Mouse (Mus musculus) leukemia stem cell, adult 10-12 weeks (primary cell): ENCODE data around the gene Atp6v0b. TPM values are rescaled to one million over a fixed set of nuclear protein-coding genes. Genes with fewer than 3 reads are reported as not detected.

Source experiments
- polyA plus RNA-seq: library from polyadenylated mRNA; stranded (reverse); fragments of >175 nt; gene quantifications from 2 replicates; pipeline ENCODE4 v1.2.3, GENCODE M21; 2012; ENCODE audit warnings: low replicate concordance

The Atp6v0b gene
- polyA plus RNA-seq: 59.5 and 456 TPM in 2 replicates

DNA sequence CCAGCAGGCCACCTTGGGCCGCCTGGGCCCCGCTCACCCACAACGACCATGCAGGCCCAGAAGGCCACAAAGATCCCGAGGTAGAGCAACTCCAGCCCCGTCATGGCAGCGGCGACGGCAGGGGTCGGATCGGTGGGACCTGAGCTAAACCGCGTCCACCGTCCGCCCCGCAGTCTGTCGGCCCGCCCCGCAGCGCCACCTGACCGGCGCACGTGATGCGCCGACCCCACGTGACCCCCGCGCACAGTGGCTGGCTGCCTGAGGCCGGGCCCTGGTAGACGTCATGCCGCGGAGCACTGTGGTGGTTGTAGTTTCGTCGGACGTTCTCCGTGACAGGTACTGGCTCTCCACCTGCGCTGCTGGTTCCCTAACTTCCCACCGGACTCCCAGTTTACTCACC is at the start of gene Atp6v0b:
Atp6v0b (minus strand) TSS at position 201 of the 400 bp plus-strand sequence.

GRCm38 (mm10) chr4:117929391-117929881 is 42.3 kb upstream of the Atp6v0b start, which contains the start of gene Artn:
Gene Artn, minus strand, starts transcription at chr4:117929763.

GRCm38 (mm10) chr4:117914591-117915442 is 27.7 kb upstream of the Atp6v0b start, which contains the start of gene Ipo13:
Gene Ipo13, minus strand, starts transcription at chr4:117914999.

DNA sequence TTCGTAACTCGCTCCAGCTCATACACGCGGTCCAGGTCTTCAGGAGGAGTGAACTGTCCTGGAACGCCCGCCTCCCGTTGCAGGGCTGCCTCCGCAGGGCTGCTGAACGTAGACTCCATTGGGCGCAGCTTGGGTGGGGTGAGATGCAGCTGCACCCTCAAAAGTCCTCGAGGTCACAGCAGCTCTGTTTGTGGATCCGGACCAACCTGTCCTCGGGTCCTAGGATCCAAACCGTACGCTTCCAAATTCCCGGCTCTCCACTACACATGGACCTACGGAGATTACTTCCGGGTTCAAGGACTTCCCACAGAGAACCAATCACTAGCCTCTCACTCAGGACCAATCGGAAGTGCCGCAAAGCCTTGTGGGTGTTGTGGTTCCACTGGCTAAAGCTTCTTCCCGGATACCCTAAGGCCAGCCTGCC is 4.6 kb upstream of the Atp6v0b start, which contains the start of gene Dph2:
Dph2 (minus strand) TSS at position 295 of the 424 bp plus-strand sequence.

DNA sequence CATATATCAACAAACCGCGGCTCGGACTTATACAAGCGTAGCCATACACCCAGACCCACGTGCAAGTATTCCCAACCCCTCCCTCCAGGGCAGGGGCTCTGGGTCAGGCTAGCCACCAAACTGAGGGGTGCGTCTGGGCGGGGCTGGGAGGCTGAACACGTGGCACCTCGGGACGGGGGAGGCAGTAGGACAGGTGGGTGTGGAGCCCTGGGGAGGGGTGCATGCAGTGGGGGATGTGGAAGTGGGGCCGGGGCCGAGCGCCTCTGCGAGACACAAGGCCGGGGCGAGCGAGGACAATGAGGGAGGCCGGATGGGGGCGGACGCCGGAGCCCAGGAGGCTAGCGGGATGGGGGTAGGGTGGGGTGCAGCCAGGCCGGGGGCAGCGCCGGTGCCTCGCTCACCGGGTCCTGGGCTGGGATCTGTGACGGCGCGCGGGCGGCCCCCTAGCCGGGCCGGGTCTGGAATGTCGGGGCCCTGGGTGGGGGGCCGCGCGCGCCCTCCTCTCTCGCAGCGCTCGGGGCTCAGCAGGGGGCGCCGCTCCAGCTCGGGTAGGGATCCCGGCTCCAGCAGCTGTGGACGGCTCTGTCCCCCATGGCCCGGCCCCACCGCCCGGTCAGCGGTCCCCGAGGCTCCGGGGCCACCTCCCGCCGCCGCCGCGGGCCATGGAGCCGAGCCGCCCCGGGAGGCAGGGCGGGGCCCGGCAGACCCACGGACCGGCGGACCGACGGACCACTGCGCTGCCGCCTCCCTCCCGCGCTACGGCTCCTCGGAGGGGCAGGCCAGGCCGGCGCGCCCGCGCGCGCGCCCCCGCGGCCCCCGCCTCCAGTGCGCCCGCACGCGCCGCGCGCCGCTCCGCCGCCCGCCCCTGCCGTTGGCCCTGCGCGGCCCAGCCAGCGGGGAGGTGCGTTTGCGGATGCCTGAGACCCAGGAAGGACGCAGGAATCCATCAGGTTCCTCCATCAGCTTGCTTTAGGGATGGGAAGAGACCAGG is 4.1 kb downstream of the Atp6v0b start, which contains the start of gene B4galt2:
B4galt2 (minus strand) TSS at position 787 of the 991 bp plus-strand sequence.

DNA sequence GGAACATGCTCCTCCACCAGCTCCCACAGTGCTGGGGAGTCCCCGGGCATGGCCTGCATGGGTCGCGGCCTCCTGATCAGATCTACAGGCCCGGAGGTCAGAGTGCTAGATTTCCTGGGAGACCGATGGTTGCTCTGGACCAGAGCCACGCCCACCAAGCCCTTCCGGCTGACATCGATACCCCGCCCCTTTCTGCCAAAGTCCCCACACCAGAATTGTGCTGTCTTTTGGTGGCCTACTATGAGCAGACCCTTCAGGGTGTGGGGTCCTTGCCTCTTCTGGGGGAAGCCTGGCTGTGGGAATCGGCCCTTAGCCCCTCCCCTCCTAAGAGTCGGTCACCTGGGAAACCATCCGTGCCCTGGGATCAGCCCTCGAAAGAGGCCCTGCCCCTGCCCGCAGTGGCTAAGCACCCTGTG is 14.7 kb downstream of the Atp6v0b start, which contains the start of gene Ccdc24:
Ccdc24 (minus strand) TSS at position 87 of the 416 bp plus-strand sequence.

DNA sequence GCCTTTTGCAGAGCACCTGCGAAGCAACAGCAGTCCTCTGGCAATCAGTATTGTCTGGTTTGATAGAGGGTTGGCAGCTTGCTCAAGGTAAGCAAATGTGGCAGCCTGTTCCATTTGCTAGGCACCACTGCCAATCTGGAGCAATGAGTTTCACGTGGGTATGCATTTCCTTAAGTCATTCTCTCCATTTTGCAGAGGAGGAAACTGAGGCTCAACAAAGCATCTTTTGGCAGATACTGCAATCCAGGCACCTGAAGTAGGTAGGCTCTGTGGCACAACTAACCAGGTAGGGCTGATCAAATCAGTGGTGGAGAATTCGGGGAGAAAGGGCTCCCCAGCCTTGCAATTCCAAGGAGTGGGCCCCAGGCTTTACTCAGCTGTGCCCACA is 52.7 kb downstream of the Atp6v0b start, which contains the start of gene Slc6a9:
Slc6a9 (plus strand) TSS at position 50 of the 388 bp plus-strand sequence.

Other genes with a start within 250 kb of the Atp6v0b start
- gene Dmap1, start 205.1 kb downstream of the Atp6v0b start, polyA plus RNA-seq: 18.0 and 21.7 TPM in 2 replicates
- not detected in 2 replicates for gene Gm12845, start 162.9 kb downstream of the Atp6v0b start, polyA plus RNA-seq
- not detected in 2 replicates for gene Klf17, start 121.7 kb downstream of the Atp6v0b start, polyA plus RNA-seq
- gene Slc6a9, start 52.8 kb downstream of the Atp6v0b start, polyA plus RNA-seq: 113 and 202 TPM in 2 replicates
- gene Ccdc24, start 14.8 kb downstream of the Atp6v0b start, polyA plus RNA-seq: 0.11 TPM in 1 of 2 replicates, not detected in the other
- 0.57 and 2.7 TPM in 2 replicates for gene B4galt2, start 3.8 kb downstream of the Atp6v0b start, polyA plus RNA-seq
- gene Dph2, start 4.7 kb upstream of the Atp6v0b start, polyA plus RNA-seq: 11.8 and 31.2 TPM in 2 replicates
- gene Ipo13, start 27.7 kb upstream of the Atp6v0b start, polyA plus RNA-seq: 16.8 and 36.7 TPM in 2 replicates
- gene Artn, start 42.4 kb upstream of the Atp6v0b start, polyA plus RNA-seq: 5.9 and 17.9 TPM in 2 replicates
- 21.6 and 35.8 TPM in 2 replicates for gene St3gal3, start 247.6 kb upstream of the Atp6v0b start, polyA plus RNA-seq